Mouse (Mus musculus) midbrain, embryonic 14.5 days (tissue): ENCODE results near the gene Ppil2. TPM values are rescaled to one million over a fixed set of nuclear protein-coding genes. Genes with fewer than 3 reads are reported as not detected.

Source experiments
- ATAC-seq: fragments of 200-750 bp; cut with Nextera tagmentation; 2 replicates; pipeline ENCODE4 v1.8.0; 2017; ENCODE audit warnings: moderate number of reproducible peaks, moderate library complexity; ENCODE audit not compliant: low FRiP score, low TSS enrichment
- DNase-seq: peaks from one replicate; pipeline ENCODE4 v3.0.0-alpha.2; 2015
- H3K27ac ChIP-seq: fragments of 300-500 bp; sonication (generic); replicated peaks from 2 replicates; pipeline ENCODE4 v1.5.1; 2014; ENCODE audit warnings: mild to moderate bottlenecking, low read depth, low read length, moderate library complexity
- H3K27me3 ChIP-seq: fragments of 300-500 bp; sonication (generic); 2 replicates; pipeline ENCODE4 v1.6.1; 2014; ENCODE audit warnings: low read length, control low read depth, mixed read lengths; ENCODE audit not compliant: control insufficient read depth, insufficient read depth
- H3K36me3 ChIP-seq: fragments of 300-500 bp; sonication (generic); 2 replicates; pipeline ENCODE4 v1.6.1; 2014; ENCODE audit warnings: low read length, control low read depth; ENCODE audit not compliant: control insufficient read depth, insufficient read depth
- H3K4me1 ChIP-seq: fragments of 300-500 bp; sonication (generic); 2 replicates; pipeline ENCODE4 v1.6.1; 2014; ENCODE audit warnings: mild to moderate bottlenecking, antibody characterized with exemption, low read length, control low read depth; ENCODE audit not compliant: control insufficient read depth, insufficient read depth
- H3K4me2 ChIP-seq: fragments of 300-500 bp; sonication (generic); 2 replicates; pipeline ENCODE4 v1.6.1; 2014; ENCODE audit warnings: mild to moderate bottlenecking, low read length, moderate library complexity
- H3K4me3 ChIP-seq: fragments of 300-500 bp; sonication (generic); replicated peaks from 2 replicates; pipeline ENCODE4 v1.5.1; 2014; ENCODE audit warnings: low read depth, low read length
- H3K9ac ChIP-seq: fragments of 300-500 bp; sonication (generic); replicated peaks from 2 replicates; pipeline ENCODE4 v1.6.1; 2014; ENCODE audit warnings: mild to moderate bottlenecking, low read length, moderate library complexity
- H3K9me3 ChIP-seq: fragments of 300-500 bp; sonication (generic); 2 replicates; pipeline ENCODE4 v1.6.1; 2016; ENCODE audit warnings: low read length, control low read depth, mixed read lengths; ENCODE audit not compliant: control insufficient read depth
- WGBS: fragments of 180-500 bp; shearing (Covaris S2); extraction: QIAGEN DNeasy Blood & Tissue Kit; methylation state at CpG from one replicate; pipeline ENCODE4 v1.1.7; 2014; 5-methylcytosine and 5-hydroxymethylcytosine counted together
- polyA plus RNA-seq: library from polyadenylated mRNA; unstranded; fragments of >200 nt; fragmentation: Nextera tagmentation; extraction: Ambion mirVana; gene quantifications from 2 replicates; pipeline ENCODE4 v1.2.1, GENCODE M21; 2014

Gene Ppil2
- polyA plus RNA-seq, 1 experiment from 2014 or later: 145 TPM

- DNase-seq: no peak
- H3K27me3 ChIP-seq: no peaks in the 10 kb centered on the region
- no peaks in the 10 kb centered on the region for H3K9me3 ChIP-seq
- no peak overlapping the region for H3K4me2 ChIP-seq
- peaks cover 86% of the 10 kb centered on the region for H3K36me3 ChIP-seq
- H3K9ac ChIP-seq: no peak overlapping the region
- H3K4me3 ChIP-seq: no peak overlapping the region
- H3K27ac ChIP-seq: no peak overlapping the region
- 89% methylated on average over 6 of the region's 6 CpGs for WGBS
- ATAC-seq: no peak
- no peaks in the 10 kb centered on the region for H3K4me1 ChIP-seq
Observed at GRCm38 (mm10) chr16:17082121-17082792, 28.8 kb downstream of the Ppil2 start.

- H3K27me3 ChIP-seq: no peaks in the 10 kb centered on the region
- DNase-seq (peak; percentile 30), ATAC-seq (no peak)
- H3K27ac ChIP-seq: no peak overlapping the region
- no peaks in the 10 kb centered on the region for H3K4me1 ChIP-seq
- H3K36me3 ChIP-seq: peaks cover 77% of the 10 kb centered on the region
- H3K9ac ChIP-seq: no peak overlapping the region
- H3K4me3 ChIP-seq: no peak overlapping the region
- WGBS: 83% methylated on average over 7 of the region's 7 CpGs
- H3K9me3 ChIP-seq: no peaks in the 10 kb centered on the region
- H3K4me2 ChIP-seq: no peak overlapping the region
Observed at GRCm38 (mm10) chr16:17078101-17078500, 33.0 kb downstream of the Ppil2 start.

- Histone ChIP-seq H3K27ac (no peak overlapping the region), H3K9me3 (no peaks in the 10 kb centered on the region), H3K9ac (no peak overlapping the region), H3K4me2 (no peak overlapping the region), H3K27me3 (no peaks in the 10 kb centered on the region), H3K4me1 (peaks cover 4% of the 10 kb centered on the region), H3K36me3 (peaks cover 69% of the 10 kb centered on the region), H3K4me3 (no peak overlapping the region)
- DNase-seq (no peak), ATAC-seq (no peak)
Observed at GRCm38 (mm10) chr16:17076869-17077268, 34.2 kb downstream of the Ppil2 start.

- Histone ChIP-seq H3K9me3 (no peaks in the 10 kb centered on the region), H3K4me3 (no peak overlapping the region), H3K4me2 (no peak overlapping the region), H3K4me1 (peaks cover 10% of the 10 kb centered on the region), H3K9ac (no peak overlapping the region), H3K27ac (no peak overlapping the region), H3K36me3 (peaks cover 63% of the 10 kb centered on the region), H3K27me3 (no peaks in the 10 kb centered on the region)
- WGBS: 99% methylated on average over 2 of the region's 2 CpGs
- DNase-seq: no peak
- no peak for ATAC-seq
Observed at GRCm38 (mm10) chr16:17076301-17076700, 34.8 kb downstream of the Ppil2 start.

GRCm38 (mm10) chr16:17073000-17073399 lies 38.1 kb downstream of the Ppil2 start:
- WGBS: 96% methylated on average over 7 of the region's 7 CpGs
- Histone ChIP-seq H3K27me3 (no peaks in the 10 kb centered on the region), H3K4me1 (peaks cover 11% of the 10 kb centered on the region), H3K9ac (no peak overlapping the region), H3K4me2 (no peak overlapping the region), H3K4me3 (no peak overlapping the region), H3K9me3 (no peaks in the 10 kb centered on the region), H3K36me3 (peaks cover 41% of the 10 kb centered on the region), H3K27ac (no peak overlapping the region)
- no peak for DNase-seq
- ATAC-seq: no peak

GRCm38 (mm10) chr16:17070716-17071115 lies 40.3 kb downstream of the Ppil2 start:
- WGBS: 35% methylated on average over 6 of the region's 6 CpGs
- Histone ChIP-seq H3K27ac (no peak overlapping the region), H3K4me3 (peak overlapping the region; percentile 82), H3K9ac (peak overlapping the region; percentile 88), H3K4me1 (peaks cover 11% of the 10 kb centered on the region), H3K27me3 (no peaks in the 10 kb centered on the region), H3K9me3 (no peaks in the 10 kb centered on the region), H3K36me3 (peaks cover 22% of the 10 kb centered on the region), H3K4me2 (peak overlapping the region; percentile 63)
- DNase-seq: no peak
- no peak for ATAC-seq

- Histone ChIP-seq H3K9me3 (no peaks in the 10 kb centered on the region), H3K27ac (peak within 1 kb of the TSS; percentile 96)
- WGBS: under 1% methylated on average over 75 of the region's 76 CpGs
Observed at GRCm38 (mm10) chr16:17069511-17070443, 41.3 kb downstream of the Ppil2 start, which contains the start of gene Ypel1. TSS of gene Ypel1 (plus strand) at chr16:17069696.

GRCm38 (mm10) chr16:17067552-17067951 lies 43.5 kb downstream of the Ppil2 start:
- H3K27me3 ChIP-seq: no peaks in the 10 kb centered on the region
- H3K4me3 ChIP-seq: no peak overlapping the region
- DNase-seq: no peak
- peaks cover 11% of the 10 kb centered on the region for H3K4me1 ChIP-seq
- no peak overlapping the region for H3K27ac ChIP-seq
- 93% methylated on average over 2 of the region's 2 CpGs for WGBS
- H3K4me2 ChIP-seq: no peak overlapping the region
- H3K36me3 ChIP-seq: no peaks in the 10 kb centered on the region
- ATAC-seq: no peak
- H3K9me3 ChIP-seq: no peaks in the 10 kb centered on the region
- H3K9ac ChIP-seq: no peak overlapping the region

More at GRCm38 (mm10) chr16:17069511-17070443, 41.3 kb downstream of the Ppil2 start, which contains the start of gene Ypel1:
- Histone ChIP-seq H3K27me3 (no peaks in the 10 kb centered on the region), H3K36me3 (peaks cover 13% of the 10 kb centered on the region), H3K4me3 (peak within 1 kb of the TSS; percentile 82), H3K9ac (peak within 1 kb of the TSS; percentile 88), H3K4me2 (peak within 1 kb of the TSS; percentile 63), H3K4me1 (peaks cover 11% of the 10 kb centered on the region)
- ATAC-seq: peak; percentile 95
- DNase-seq: peak; percentile 94
